Mouse (Mus musculus): ENCODE data around the gene Rgs7. TPM values are rescaled to one million over a fixed set of nuclear protein-coding genes. Genes with fewer than 3 reads are reported as not detected.

Rgs7 gene
- total RNA-seq, 2 experiments from 2014 or later = 76.8 to 80.3 TPM

DNA sequence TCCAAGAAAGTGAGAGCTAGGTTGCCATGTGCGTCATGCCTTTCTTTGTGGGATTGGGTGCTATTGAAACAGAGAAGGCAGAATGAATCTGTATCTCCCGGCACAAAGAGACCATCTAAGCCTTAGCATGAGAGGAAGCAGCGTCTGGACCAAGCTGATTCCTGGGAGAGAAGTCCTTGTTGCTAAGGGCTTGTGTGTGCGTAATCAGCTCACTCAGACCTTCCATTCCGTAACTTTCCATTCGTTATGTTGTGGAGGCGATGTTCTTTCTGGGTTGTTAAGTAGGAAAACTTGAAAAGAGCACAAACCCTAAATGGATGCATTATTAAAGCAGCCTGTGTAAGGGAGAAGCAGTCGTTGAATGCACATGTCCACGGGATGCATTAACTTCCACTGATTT lies 173.1 kb downstream of the Rgs7 start:
- no peak for DNase-seq (ENCODE audit: extremely low spot score in 1 of 2, low spot score in 1 of 2)

GRCm38 (mm10) chr1:175317264-175317663 lies 175.0 kb downstream of the Rgs7 start:
- DNase-seq (ENCODE audit: extremely low spot score in 1 of 2, low spot score in 1 of 2) = no peak

DNA sequence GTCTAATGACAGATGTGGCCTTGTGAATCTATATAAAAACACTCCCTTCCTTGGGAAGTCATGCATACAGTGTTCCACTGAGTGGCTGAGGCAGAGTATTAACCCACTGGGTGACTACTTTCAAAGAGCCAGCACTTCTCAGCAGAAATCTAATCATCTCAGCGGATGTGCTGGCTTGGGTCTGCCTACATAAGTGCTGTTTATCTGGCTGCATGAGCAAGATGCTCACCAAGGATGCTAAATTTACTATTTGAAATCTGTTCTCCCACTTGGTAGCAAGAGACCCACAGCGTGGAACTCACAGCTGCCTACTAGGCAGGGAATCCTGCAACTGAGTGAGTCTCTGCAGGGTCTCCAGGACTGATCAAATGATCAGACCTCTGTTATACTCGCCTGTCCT lies 184.7 kb downstream of the Rgs7 start:
- DNase-seq (ENCODE audit: extremely low spot score in 1 of 2, low spot score in 1 of 2) = no peak

DNA sequence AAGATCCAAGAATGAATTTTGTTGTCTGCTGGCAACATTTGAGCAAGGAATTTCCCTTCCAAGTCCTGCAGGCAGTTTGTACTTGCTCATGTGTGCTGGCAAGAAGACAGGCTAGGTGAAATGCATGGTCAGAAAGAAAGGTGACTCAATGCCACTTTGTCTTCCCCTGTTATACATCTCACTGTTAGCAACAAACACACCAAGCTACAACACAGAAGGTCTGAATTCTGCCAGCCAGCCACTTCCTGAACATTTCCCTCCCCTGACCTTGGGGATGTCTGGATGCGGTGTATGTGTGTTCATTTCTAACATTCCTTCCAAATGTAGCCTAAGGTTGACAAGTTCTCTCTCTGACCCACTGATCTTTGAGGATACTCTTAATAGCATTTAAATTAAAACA lies 191.4 kb downstream of the Rgs7 start:
- DNase-seq (ENCODE audit: extremely low spot score in 1 of 2, low spot score in 1 of 2) = no peak

DNA sequence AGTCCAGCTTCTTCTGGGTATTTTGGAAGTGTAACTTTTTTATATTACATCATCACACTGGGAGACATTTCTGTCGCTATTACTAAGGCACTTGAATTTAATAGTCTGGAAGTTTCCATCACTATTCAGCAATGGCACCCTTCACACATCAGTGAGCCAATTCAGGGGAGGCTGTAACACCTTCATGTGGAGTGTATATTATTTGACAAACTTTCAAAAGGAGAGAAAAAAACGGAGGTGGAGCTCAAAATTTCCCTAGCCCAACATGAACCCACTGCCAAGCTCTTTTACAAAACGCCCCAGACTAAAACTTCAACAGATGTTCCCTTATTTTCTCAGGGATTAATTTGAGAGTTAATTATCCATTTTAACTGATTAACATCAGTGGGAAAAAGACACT lies 191.9 kb downstream of the Rgs7 start:
- no peak for DNase-seq (ENCODE audit: extremely low spot score in 1 of 2, low spot score in 1 of 2)

DNA sequence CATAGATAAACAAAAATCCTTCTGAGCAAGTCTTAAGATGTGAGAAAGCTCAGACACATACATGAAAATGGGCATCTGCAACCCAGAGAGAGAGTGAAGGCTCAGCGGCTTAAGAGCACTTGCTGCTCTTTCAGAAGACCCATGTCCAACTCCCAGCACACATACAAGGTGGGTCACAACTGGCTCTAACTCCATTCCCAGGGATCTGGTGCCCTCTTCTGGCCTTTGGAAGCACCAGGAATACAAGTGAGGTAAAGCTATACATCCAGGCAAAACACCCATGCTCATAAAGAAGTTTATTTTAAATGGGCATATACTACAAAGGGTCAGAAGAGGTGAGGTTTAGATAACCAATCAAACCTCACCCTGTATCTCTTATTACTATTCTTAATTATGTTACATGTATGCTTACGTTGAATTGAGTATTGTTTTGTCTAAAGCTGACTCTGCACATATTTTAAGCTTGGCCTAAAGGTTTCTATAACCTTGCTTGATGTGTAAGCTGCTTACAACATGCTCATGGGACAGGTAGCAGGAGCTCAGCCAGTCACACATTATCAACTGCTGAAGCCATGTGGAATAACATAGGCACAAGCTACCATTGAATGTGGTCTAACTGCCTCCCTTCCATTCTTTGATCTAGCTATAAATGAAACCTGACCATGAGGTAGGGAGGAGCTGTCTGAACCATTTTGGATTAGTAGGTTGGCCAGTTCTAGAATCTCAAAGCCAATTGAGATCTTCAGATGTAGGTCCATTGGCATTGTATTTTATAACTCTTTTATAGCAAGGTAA lies 192.5 kb downstream of the Rgs7 start:
- no peak for DNase-seq (ENCODE audit: extremely low spot score in 1 of 2, low spot score in 1 of 2)

- no peak for DNase-seq (ENCODE audit: extremely low spot score in 1 of 2, low spot score in 1 of 2)
Observed at GRCm38 (mm10) chr1:175296906-175297305, 195.4 kb downstream of the Rgs7 start.

- DNase-seq (ENCODE audit: extremely low spot score in 1 of 2, low spot score in 1 of 2) = no peak
Observed at GRCm38 (mm10) chr1:175290072-175290471, 202.2 kb downstream of the Rgs7 start.

GRCm38 (mm10) chr1:175262341-175262740 lies 230.0 kb downstream of the Rgs7 start:
- DNase-seq (ENCODE audit: extremely low spot score in 1 of 2, low spot score in 1 of 2) = no peak

DNA sequence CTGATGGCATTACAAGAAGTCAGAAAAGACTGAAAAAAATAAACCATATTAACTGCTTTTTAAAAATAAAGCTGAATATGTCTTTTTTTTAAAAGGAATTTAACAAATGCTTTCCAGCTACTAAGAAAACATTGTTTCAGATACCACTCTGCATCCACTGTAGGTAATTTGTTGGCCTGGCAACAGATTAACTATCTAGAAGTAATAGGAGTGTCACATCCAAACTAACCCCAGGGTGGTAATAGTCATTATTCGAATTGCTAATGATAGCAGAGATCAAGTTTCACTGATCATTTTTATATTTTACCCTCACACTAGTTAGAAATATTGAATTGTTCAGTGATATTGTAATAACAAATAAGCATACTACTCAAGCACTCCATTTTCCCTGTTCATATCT lies 232.9 kb downstream of the Rgs7 start:
- no peak for DNase-seq (ENCODE audit: extremely low spot score in 1 of 2, low spot score in 1 of 2)

GRCm38 (mm10) chr1:175255224-175255623 lies 237.1 kb downstream of the Rgs7 start:
- DNase-seq (ENCODE audit: extremely low spot score in 1 of 2, low spot score in 1 of 2) = no peak

GRCm38 (mm10) chr1:175254724-175255123 lies 237.6 kb downstream of the Rgs7 start:
- DNase-seq (ENCODE audit: extremely low spot score in 1 of 2, low spot score in 1 of 2) = no peak

- DNase-seq (ENCODE audit: extremely low spot score in 1 of 2, low spot score in 1 of 2) = no peak
Observed at GRCm38 (mm10) chr1:175242135-175242534, 250.2 kb downstream of the Rgs7 start.

DNA sequence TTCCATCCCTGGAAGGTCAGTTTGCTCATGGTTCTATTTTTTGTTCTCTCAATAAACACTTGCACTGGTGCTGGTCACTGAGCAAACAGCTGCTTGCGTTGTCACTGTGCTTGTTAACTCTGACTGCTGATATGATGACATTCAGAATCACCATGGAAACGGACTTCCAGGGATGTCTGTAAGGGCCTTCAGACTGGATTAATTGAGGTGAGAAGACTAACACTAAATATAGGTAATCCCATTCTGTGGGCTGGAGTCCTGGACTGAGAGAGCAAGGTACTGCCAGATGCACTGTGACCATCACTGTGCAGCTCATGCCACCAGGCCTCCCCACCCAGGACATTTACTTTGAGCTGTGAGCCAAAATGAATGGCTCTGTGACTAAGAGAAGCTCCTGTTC lies 252.2 kb downstream of the Rgs7 start:
- no peak for DNase-seq (ENCODE audit: extremely low spot score in 1 of 2, low spot score in 1 of 2)

- DNase-seq (ENCODE audit: extremely low spot score in 1 of 2, low spot score in 1 of 2) = no peak
Observed at GRCm38 (mm10) chr1:175221593-175222500, 270.5 kb downstream of the Rgs7 start.

DNA sequence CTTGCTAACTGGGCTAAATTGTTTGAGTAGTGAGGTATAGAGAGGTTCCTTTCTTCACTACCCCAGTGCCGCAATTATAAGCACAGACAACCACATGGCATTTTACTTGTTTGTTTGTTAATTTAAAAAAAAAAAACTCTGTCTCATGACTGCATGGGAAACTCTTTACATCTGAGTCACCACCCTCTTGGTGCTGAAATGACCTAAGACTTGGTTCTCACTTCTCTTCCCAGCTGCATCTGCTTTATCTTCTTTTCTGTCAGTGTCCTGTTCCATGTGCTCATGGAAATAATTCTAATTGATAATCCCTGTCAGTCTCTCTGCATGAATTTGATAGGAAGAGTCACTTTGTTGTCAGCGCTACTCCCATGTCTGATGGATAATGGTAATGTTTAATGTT lies 272.7 kb downstream of the Rgs7 start:
- DNase-seq (ENCODE audit: extremely low spot score in 1 of 2, low spot score in 1 of 2) = no peak

GRCm38 (mm10) chr1:175207004-175207403 lies 285.3 kb downstream of the Rgs7 start:
- DNase-seq (ENCODE audit: extremely low spot score in 1 of 2, low spot score in 1 of 2) = no peak

DNA sequence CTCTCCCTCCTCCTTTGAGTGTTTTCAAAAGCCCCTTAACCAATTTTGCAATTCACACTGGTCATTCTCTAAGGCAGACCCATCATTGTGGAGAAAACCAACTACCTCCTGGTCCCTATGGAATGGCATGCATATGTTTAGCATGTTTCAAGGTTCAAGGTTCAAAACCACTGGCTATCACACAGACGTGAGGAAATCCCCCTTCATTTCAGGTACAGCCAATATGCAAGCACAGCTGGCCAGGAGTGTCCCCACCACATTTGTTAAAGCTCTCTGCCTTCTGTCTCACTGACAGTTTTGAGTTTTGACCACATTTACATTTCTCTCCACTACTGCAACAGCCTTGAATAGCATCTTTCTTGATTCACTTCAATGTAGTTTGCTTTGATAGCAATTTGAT lies 286.7 kb downstream of the Rgs7 start:
- DNase-seq (ENCODE audit: extremely low spot score in 1 of 2, low spot score in 1 of 2) = no peak

- no peak for DNase-seq (ENCODE audit: extremely low spot score in 1 of 2, low spot score in 1 of 2)
Observed at GRCm38 (mm10) chr1:175203544-175203943, 288.8 kb downstream of the Rgs7 start.

- no peak for DNase-seq (ENCODE audit: extremely low spot score in 1 of 2, low spot score in 1 of 2)
Observed at GRCm38 (mm10) chr1:175202902-175203301, 289.4 kb downstream of the Rgs7 start.

DNA sequence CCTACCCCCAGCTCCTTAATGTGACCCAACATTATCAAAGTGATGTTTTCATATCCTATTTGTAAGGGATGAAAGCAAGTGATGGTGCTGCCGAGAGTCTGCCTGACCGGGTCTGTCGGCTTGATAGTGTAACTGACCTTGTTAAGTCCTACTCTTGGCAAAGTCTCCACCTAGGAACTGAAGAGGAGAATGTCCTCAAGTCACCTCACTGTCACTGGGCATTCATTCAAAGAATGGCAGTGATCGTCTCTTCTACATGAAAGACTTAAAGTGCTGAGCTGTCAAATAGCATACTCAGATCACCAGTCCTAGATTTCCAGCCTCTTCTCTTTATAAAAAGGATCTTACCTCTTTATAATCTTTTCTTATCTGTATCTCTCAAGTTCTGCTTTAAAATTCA lies 293.4 kb downstream of the Rgs7 start:
- no peak for DNase-seq (ENCODE audit: extremely low spot score in 1 of 2, low spot score in 1 of 2)

DNA sequence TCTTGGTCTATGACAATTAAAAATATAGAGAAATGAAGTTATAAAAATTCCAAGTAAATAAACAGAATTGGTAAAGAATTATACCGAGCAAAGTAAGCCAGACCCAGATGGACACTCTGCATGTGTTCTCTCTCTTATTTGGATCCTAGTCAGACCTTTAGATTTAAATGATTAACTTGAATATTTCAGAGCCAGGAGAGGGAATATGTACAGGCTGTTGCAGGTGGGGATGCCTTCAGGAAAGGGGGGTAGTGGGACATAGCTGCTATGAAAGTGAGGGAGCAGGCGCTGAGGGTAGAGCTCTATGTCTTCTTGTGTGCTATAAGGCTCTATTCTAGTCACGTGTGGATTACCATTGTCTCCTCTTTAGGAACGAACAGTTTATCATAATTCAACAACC lies 296.5 kb downstream of the Rgs7 start:
- no peak for DNase-seq (ENCODE audit: extremely low spot score in 1 of 2, low spot score in 1 of 2)
